In the genomic region with DNA sequence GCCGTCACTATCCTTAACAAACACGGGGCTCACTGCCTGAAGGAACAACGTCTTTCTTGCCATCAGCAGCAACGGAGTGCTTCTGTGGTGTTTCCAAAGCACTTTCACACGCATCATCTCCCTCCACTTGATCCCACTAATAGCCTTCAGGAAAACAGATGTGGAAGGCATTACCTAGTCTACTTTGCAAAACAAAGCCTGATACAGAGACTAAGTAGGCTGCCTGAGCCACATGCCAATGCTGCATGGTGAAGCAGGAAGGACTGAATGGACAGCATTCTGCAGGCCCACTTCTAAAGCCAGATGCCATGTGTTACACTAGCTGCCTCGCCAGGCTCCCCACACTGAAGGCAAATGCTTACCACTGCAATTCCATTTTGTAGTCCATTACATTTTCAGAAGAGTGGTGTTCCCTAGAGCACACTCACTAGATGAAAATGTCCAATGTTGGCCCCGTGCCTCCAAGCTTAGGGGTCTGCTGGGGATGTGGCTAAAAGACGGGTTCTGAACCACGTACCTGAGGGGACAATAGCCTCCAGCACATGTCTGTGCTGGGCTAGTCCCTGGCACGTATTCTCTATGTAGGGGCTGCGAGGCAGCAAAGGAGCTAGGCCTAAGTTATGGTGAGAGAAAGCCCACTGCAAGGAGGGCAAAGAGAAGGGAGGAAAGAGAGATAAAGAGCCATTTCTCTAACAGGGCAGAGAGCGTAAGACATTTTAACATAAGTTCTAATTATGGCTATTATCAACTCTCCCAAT, we compare ENCODE assay signal across 11 mouse cellular contexts.
DNase-seq lines count a peak whose midpoint lies in the region; ATAC-seq and TF ChIP-seq lines count a peak whose summit lies in the region.
"Had no signal": no experiment of that assay in that cellular context is flagged by ENCODE, and none has a peak within 500 bp of the region (broad histone marks: within the 10 kb centered on the region; RNA-seq: fewer than 3 reads in every experiment).

No protein-coding gene starts in this region.

- H3K27ac ChIP-seq in embryonic facial prominence, embryonic 11.5 days (replicated peaks; ENCODE audit: low read depth, low read length), result no peak overlapping the region
- H3K27ac ChIP-seq in hindbrain, embryonic 14.5 days, result peak overlapping the region; percentile 52; the same call in 1 of the 2 replicates
- H3K27ac ChIP-seq in midbrain, embryonic 14.5 days (replicated peaks; ENCODE audit: low read depth, low read length), result 0 out of 2 replicates have a peak overlapping the region, but pooled peaks have one; percentile 37
- H3K27ac ChIP-seq: layer of hippocampus, adult 2 months had no signal

- H3K4me3 ChIP-seq in embryonic facial prominence, embryonic 11.5 days (ENCODE audit: low read depth, low read length), result no peak overlapping the region
- H3K4me3 ChIP-seq in hindbrain, embryonic 14.5 days (replicated peaks; ENCODE audit: low read length), result no peak overlapping the region
- H3K4me3 ChIP-seq in midbrain, embryonic 14.5 days (replicated peaks; ENCODE audit: low read depth, low read length), result no peak overlapping the region
- H3K4me3 ChIP-seq: layer of hippocampus, adult 2 months had no signal

- TF ChIP-seq CTCF in brain, embryonic 14.5 days (IDR thresholded peaks at IDR 0.05; ENCODE audit: borderline replicate concordance, extremely low read depth, insufficient read depth, insufficient read length), result no peak

- no peak for TF ChIP-seq POLR2A in brain, embryonic 14.5 days (IDR thresholded peaks at IDR 0.05; ENCODE audit: borderline replicate concordance, extremely low read depth, insufficient read depth, insufficient read length, poor library complexity, severe bottlenecking)

- ATAC-seq in embryonic facial prominence, embryonic 11.5 days (replicated peaks; ENCODE audit: insufficient number of reproducible peaks, low FRiP score, low TSS enrichment, low read depth), result 0 out of 2 replicates have a peak, but pooled peaks have one; percentile 26
- ATAC-seq in hindbrain, embryonic 14.5 days (ENCODE audit: low FRiP score), result no peak
- no peak for ATAC-seq in midbrain, embryonic 14.5 days (ENCODE audit: low FRiP score, low TSS enrichment)
- ATAC-seq: inflammation-experienced regulatory T-cells, adult 6 months had no signal

- no peaks in the 10 kb centered on the region for H3K36me3 ChIP-seq in embryonic facial prominence, embryonic 11.5 days (replicated peaks; ENCODE audit: control insufficient read depth, insufficient read depth, low read depth, low read length)
- no peaks in the 10 kb centered on the region for H3K36me3 ChIP-seq in hindbrain, embryonic 14.5 days (replicated peaks; ENCODE audit: control insufficient read depth, insufficient read depth)
- H3K36me3 ChIP-seq in midbrain, embryonic 14.5 days (ENCODE audit: control insufficient read depth, insufficient read depth, low read length), result no peaks in the 10 kb centered on the region

- H3K4me2 ChIP-seq in embryonic facial prominence, embryonic 11.5 days (ENCODE audit: low read depth, low read length), result no peak overlapping the region
- no peak overlapping the region for H3K4me2 ChIP-seq in hindbrain, embryonic 14.5 days (replicated peaks)
- H3K4me2 ChIP-seq in midbrain, embryonic 14.5 days (ENCODE audit: low read length), result no peak overlapping the region
- H3K4me2 ChIP-seq: heart, embryonic 11.5 days had no signal

- H3K27me3 ChIP-seq in embryonic facial prominence, embryonic 11.5 days (ENCODE audit: control insufficient read depth, insufficient read depth, low read length), result no peaks in the 10 kb centered on the region
- H3K27me3 ChIP-seq in hindbrain, embryonic 14.5 days (ENCODE audit: control insufficient read depth, insufficient read depth, low read length), result no peaks in the 10 kb centered on the region
- no peaks in the 10 kb centered on the region for H3K27me3 ChIP-seq in midbrain, embryonic 14.5 days (ENCODE audit: control insufficient read depth, insufficient read depth, low read length)

- peak; percentile 53 for DNase-seq in brain, embryonic 14.5 days (ENCODE audit: low read depth)
- DNase-seq in embryonic facial prominence, embryonic 11.5 days (ENCODE audit: low spot score), result peak; percentile 48
- DNase-seq in hindbrain, embryonic 14.5 days (ENCODE audit: low spot score), result no peak
- DNase-seq in midbrain, embryonic 14.5 days, result no peak
- DNase-seq in kidney, adult 8-10 months, result no peak
- no peak for DNase-seq in thymus, postnatal 10 days (ENCODE audit: low spot score in 2 of 2)
- no peak for DNase-seq in kidney, postnatal 4 days
- DNase-seq: lung, postnatal 10 days had no signal

- H3K9ac ChIP-seq in embryonic facial prominence, embryonic 11.5 days (replicated peaks; ENCODE audit: low read length), result no peak overlapping the region
- no peak overlapping the region for H3K9ac ChIP-seq in hindbrain, embryonic 14.5 days
- no peak overlapping the region for H3K9ac ChIP-seq in midbrain, embryonic 14.5 days (replicated peaks; ENCODE audit: low read length)

- no peaks in the 10 kb centered on the region for H3K9me3 ChIP-seq in embryonic facial prominence, embryonic 11.5 days (replicated peaks; ENCODE audit: control insufficient read depth, low read length)
- no peaks in the 10 kb centered on the region for H3K9me3 ChIP-seq in hindbrain, embryonic 14.5 days (ENCODE audit: control insufficient read depth, low read length)
- no peaks in the 10 kb centered on the region for H3K9me3 ChIP-seq in midbrain, embryonic 14.5 days (ENCODE audit: control insufficient read depth, low read length)

- H3K4me1 ChIP-seq in embryonic facial prominence, embryonic 11.5 days (ENCODE audit: control insufficient read depth, insufficient read depth, low read length), result peaks cover 5% of the 10 kb centered on the region
- peaks cover 15% of the 10 kb centered on the region for H3K4me1 ChIP-seq in hindbrain, embryonic 14.5 days (replicated peaks; ENCODE audit: control insufficient read depth, insufficient read depth, low read length)
- H3K4me1 ChIP-seq in midbrain, embryonic 14.5 days (ENCODE audit: control insufficient read depth, insufficient read depth, low read length), result peaks cover 21% of the 10 kb centered on the region

- 44% methylated on average over 12 of the region's 12 CpGs for WGBS in embryonic facial prominence, embryonic 11.5 days
- WGBS in hindbrain, embryonic 14.5 days, result 54% methylated on average over 12 of the region's 12 CpGs
- WGBS in midbrain, embryonic 14.5 days, result 49% methylated on average over 12 of the region's 12 CpGs

Comparison
In these comparisons a context has a peak if more than half of its experiments do, and no peak if none do; other contexts are left out.
1. DNase-seq: peak in brain, embryonic 14.5 days (single experiment) and embryonic facial prominence, embryonic 11.5 days (single experiment); none in hindbrain, embryonic 14.5 days (single experiment), midbrain, embryonic 14.5 days (single experiment), kidney, adult 8-10 months (0 of 2), thymus, postnatal 10 days (0 of 2) and kidney, postnatal 4 days (0 of 2).